Mouse (Mus musculus) liver, postnatal 0 days (tissue): ENCODE results near the gene Bmpr1a.

Source experiments
- CTCF ChIP-seq: sonication (generic); IDR thresholded peaks from 2 replicates; pipeline ENCODE4 v1.5.1; 2016; ENCODE audit warnings: antibody characterized with exemption, low read depth
- EP300 ChIP-seq: IDR thresholded peaks from 2 replicates; pipeline ENCODE4 v1.6.1; 2016; ENCODE audit warnings: antibody characterized with exemption, low read depth, mild to moderate bottlenecking

DNA sequence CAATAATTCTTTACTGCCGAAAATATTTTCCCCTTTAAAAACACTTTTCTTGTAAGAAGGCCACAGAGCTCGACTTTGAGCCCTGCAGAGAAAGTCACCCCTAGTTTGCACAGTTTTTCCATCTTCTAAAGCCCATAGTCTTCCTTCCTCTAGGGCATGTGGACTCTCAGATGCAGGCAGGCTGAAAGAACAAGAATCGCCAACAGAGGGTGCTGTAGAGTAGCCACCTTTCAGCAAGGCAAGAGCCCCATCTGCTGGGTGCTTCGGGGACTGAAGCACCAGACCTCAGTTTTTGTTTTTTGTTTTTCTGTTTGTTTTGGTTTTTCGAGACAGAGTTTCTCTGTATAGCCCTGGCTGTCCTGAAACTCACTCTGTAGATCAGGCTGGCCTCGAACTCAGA is 102.0 kb downstream of the Bmpr1a start:
- TF ChIP-seq CTCF (peak; percentile 99), EP300 (no peak)
